Mouse (Mus musculus) stomach, postnatal 0 days (tissue): ENCODE data around the gene Rad9b. TPM values are rescaled to one million over a fixed set of nuclear protein-coding genes. Genes with fewer than 3 reads are reported as not detected.

ENCODE experiments used
- ATAC-seq: fragments of 200-750 bp; cut with Nextera tagmentation; 2 replicates; pipeline ENCODE4 v1.8.0; 2017; ENCODE audit not compliant: low FRiP score, low TSS enrichment
- DNase-seq: peaks from one replicate; pipeline ENCODE4 v3.0.0-alpha.2; 2016; ENCODE audit warnings: low spot score
- H3K27ac ChIP-seq: fragments of 300-500 bp; sonication (generic); replicated peaks from 2 replicates; pipeline ENCODE4 v1.5.1; 2014; ENCODE audit warnings: mild to moderate bottlenecking, control low read depth
- H3K27me3 ChIP-seq: fragments of 300-500 bp; sonication (generic); 2 replicates; pipeline ENCODE4 v1.6.1; 2014; ENCODE audit warnings: low read length; ENCODE audit not compliant: control insufficient read depth, insufficient read depth
- H3K36me3 ChIP-seq: fragments of 300-500 bp; sonication (generic); 2 replicates; pipeline ENCODE4 v1.6.1; 2014; ENCODE audit warnings: low read length, mixed read lengths; ENCODE audit not compliant: control insufficient read depth, insufficient read depth
- H3K4me1 ChIP-seq: fragments of 300-500 bp; sonication (generic); replicated peaks from 2 replicates; pipeline ENCODE4 v1.6.1; 2014; ENCODE audit warnings: antibody characterized with exemption; ENCODE audit not compliant: control insufficient read depth, insufficient read depth
- H3K4me2 ChIP-seq: fragments of 300-500 bp; sonication (generic); replicated peaks from 2 replicates; pipeline ENCODE4 v1.6.1; 2014; ENCODE audit warnings: low read depth, mild to moderate bottlenecking, control low read depth, moderate library complexity
- H3K4me3 ChIP-seq: fragments of 300-500 bp; sonication (generic); 2 replicates; pipeline ENCODE4 v1.5.1; 2014; ENCODE audit warnings: low read depth, low read length, control low read depth
- H3K9ac ChIP-seq: fragments of 300-500 bp; sonication (generic); 2 replicates; pipeline ENCODE4 v1.6.1; 2014; ENCODE audit warnings: mild to moderate bottlenecking, low read length, control low read depth, mixed read lengths
- H3K9me3 ChIP-seq: fragments of 300-500 bp; sonication (generic); 2 replicates; pipeline ENCODE4 v1.6.1; 2016; ENCODE audit warnings: low read length; ENCODE audit not compliant: control insufficient read depth
- CTCF ChIP-seq: IDR thresholded peaks from 2 replicates; pipeline ENCODE4 v1.5.1; 2016; ENCODE audit warnings: antibody characterized with exemption, low read depth, mild to moderate bottlenecking, moderate library complexity
- EP300 ChIP-seq: optimal IDR thresholded peaks from 2 replicates; pipeline ENCODE3; 2016; ENCODE audit warnings: antibody characterized with exemption
- WGBS: fragments of 180-500 bp; shearing (Covaris S2); extraction: QIAGEN DNeasy Blood & Tissue Kit; methylation state at CpG from one replicate; pipeline ENCODE4 v1.1.7; 2014; 5-methylcytosine and 5-hydroxymethylcytosine counted together
- polyA plus RNA-seq: library from polyadenylated mRNA; unstranded; fragments of >200 nt; fragmentation: Nextera tagmentation; extraction: Ambion mirVana; gene quantifications from 2 replicates; pipeline ENCODE4 v1.2.1, GENCODE M21; 2015

The Rad9b gene
- polyA plus RNA-seq, 1 experiment from 2014 or later: 5.3 TPM

- ATAC-seq (no peak), DNase-seq (no peak)
- 50% methylated on average over 15 of the region's 16 CpGs for WGBS
- Histone ChIP-seq H3K36me3 (no peaks in the 10 kb centered on the region; the same call in 1 of the 2 replicates), H3K4me2 (no peak overlapping the region), H3K9me3 (no peaks in the 10 kb centered on the region), H3K4me3 (peak overlapping the region; percentile 85; the same call in 1 of the 2 replicates), H3K27me3 (no peaks in the 10 kb centered on the region), H3K4me1 (peaks cover 3% of the 10 kb centered on the region; the same call in 1 of the 2 replicates), H3K27ac (no peak overlapping the region), H3K9ac (no peak overlapping the region)
- TF ChIP-seq CTCF (no peak), EP300 (no peak)
Measured at GRCm38 (mm10) chr5:122391178-122391785, 37.2 kb upstream of the Rad9b start.

DNA sequence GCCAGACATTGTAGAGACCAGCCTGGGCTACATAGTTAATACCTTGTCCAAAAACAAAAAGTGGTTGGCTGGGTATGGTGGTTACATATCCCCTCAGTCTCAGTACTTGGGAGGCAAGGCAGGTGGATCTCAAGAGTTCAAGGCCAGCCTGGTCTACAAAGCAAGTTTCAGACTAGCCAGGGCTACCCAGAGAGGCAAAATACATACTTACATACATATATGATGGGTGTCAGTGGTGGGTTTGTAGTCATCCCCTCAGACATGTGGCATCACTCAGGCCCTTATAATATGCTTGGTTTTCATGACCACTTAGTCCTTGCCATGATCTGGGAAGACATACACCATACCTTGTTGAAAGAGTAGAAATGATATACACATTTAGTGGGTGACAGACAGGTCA is 36.6 kb upstream of the Rad9b start:
- no peak for TF ChIP-seq CTCF
- no peak for TF ChIP-seq EP300
- H3K9me3 ChIP-seq: no peaks in the 10 kb centered on the region
- no peaks in the 10 kb centered on the region for H3K27me3 ChIP-seq
- H3K36me3 ChIP-seq: no peaks in the 10 kb centered on the region; the same call in 1 of the 2 replicates
- H3K4me1 ChIP-seq: peaks cover 3% of the 10 kb centered on the region; the same call in 1 of the 2 replicates
- no peak for DNase-seq
- no peak overlapping the region for H3K4me2 ChIP-seq
- no peak overlapping the region for H3K27ac ChIP-seq
- no peak overlapping the region for H3K9ac ChIP-seq
- no peak for ATAC-seq
- no peak overlapping the region for H3K4me3 ChIP-seq

GRCm38 (mm10) chr5:122390006-122390405 is 36.0 kb upstream of the Rad9b start:
- ATAC-seq (no peak), DNase-seq (no peak)
- Histone ChIP-seq H3K4me2 (no peak overlapping the region), H3K9ac (no peak overlapping the region), H3K27me3 (no peaks in the 10 kb centered on the region), H3K36me3 (no peaks in the 10 kb centered on the region; the same call in 1 of the 2 replicates), H3K27ac (no peak overlapping the region), H3K4me3 (no peak overlapping the region), H3K9me3 (no peaks in the 10 kb centered on the region), H3K4me1 (peaks cover 3% of the 10 kb centered on the region; the same call in 1 of the 2 replicates)
- TF ChIP-seq EP300: no peak
- TF ChIP-seq CTCF: no peak
- WGBS: 95% methylated on average over 5 of the region's 5 CpGs

GRCm38 (mm10) chr5:122379374-122380155 is 25.5 kb upstream of the Rad9b start:
- H3K9ac ChIP-seq: no peak overlapping the region
- WGBS: 50% methylated on average over 11 of the region's 11 CpGs
- H3K4me2 ChIP-seq: no peak overlapping the region
- peaks cover 6% of the 10 kb centered on the region; the same call in 1 of the 2 replicates for H3K36me3 ChIP-seq
- no peaks in the 10 kb centered on the region for H3K27me3 ChIP-seq
- DNase-seq (peak; percentile 76), ATAC-seq (peak; percentile 70)
- no peaks in the 10 kb centered on the region for H3K4me1 ChIP-seq
- H3K9me3 ChIP-seq: no peaks in the 10 kb centered on the region
- no peak overlapping the region for H3K4me3 ChIP-seq
- H3K27ac ChIP-seq: no peak overlapping the region
- TF ChIP-seq EP300: no peak
- peak; percentile 88 for TF ChIP-seq CTCF

GRCm38 (mm10) chr5:122378171-122378570 is 24.1 kb upstream of the Rad9b start:
- DNase-seq: no peak
- H3K9me3 ChIP-seq: no peaks in the 10 kb centered on the region

More at GRCm38 (mm10) chr5:122378171-122378570, 24.1 kb upstream of the Rad9b start:
- H3K27ac ChIP-seq: no peak overlapping the region
- peaks cover 6% of the 10 kb centered on the region; the same call in 1 of the 2 replicates for H3K36me3 ChIP-seq
- no peak for ATAC-seq
- H3K9ac ChIP-seq: no peak overlapping the region
- H3K4me2 ChIP-seq: no peak overlapping the region
- H3K4me1 ChIP-seq: no peaks in the 10 kb centered on the region
- H3K27me3 ChIP-seq: no peaks in the 10 kb centered on the region
- H3K4me3 ChIP-seq: no peak overlapping the region
- 93% methylated on average over 12 of the region's 12 CpGs for WGBS
- TF ChIP-seq EP300 (no peak), CTCF (no peak)
